Comparison of ENCODE assay signal across 8 mouse cellular contexts in the genomic region with DNA sequence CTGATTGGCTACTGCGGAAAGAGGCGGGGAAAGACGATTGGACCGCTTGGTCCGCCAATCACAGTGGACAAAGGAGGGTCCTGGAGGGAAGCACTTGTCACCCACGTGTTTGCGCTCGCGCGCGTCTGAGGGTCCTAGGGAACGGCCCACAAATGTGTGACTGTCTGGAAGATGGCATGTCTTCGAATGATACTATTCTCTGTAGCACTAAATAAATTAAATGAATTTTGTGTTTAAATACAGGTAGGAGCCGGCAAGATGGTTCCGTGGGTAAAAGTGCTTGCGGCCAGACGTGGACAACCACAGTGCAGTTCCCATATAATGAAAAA. TPM values are rescaled to one million over a fixed set of nuclear protein-coding genes. Genes with fewer than 3 reads are reported as not detected.
A peak's percentile ranks its signal among the peaks of the same experiment; 100 is the strongest.
DNase-seq lines count a peak whose midpoint lies in the region; ATAC-seq and TF ChIP-seq lines count a peak whose summit lies in the region.

No protein-coding gene starts in this region.

- H3K36me3 ChIP-seq in liver, adult 2 months (ENCODE audit: control insufficient read depth, insufficient read depth, low read length) = no peaks in the 10 kb centered on the region
- no peaks in the 10 kb centered on the region for H3K36me3 ChIP-seq in embryonic facial prominence, embryonic 14.5 days (ENCODE audit: control insufficient read depth, insufficient read depth, low read length)
- H3K36me3 ChIP-seq in intestine, postnatal 0 days (ENCODE audit: control insufficient read depth, insufficient read depth) = no peaks in the 10 kb centered on the region
- no peaks in the 10 kb centered on the region for H3K36me3 ChIP-seq in neural tube, embryonic 14.5 days (ENCODE audit: control insufficient read depth, insufficient read depth, low read length)

- H3K27ac ChIP-seq in liver, adult 2 months (replicated peaks; ENCODE audit: insufficient read depth, low read depth, low read length) = no peak overlapping the region
- H3K27ac ChIP-seq in embryonic facial prominence, embryonic 14.5 days (replicated peaks; ENCODE audit: low read depth, low read length) = no peak overlapping the region
- H3K27ac ChIP-seq in intestine, postnatal 0 days (ENCODE audit: low read depth, low read length) = no peak overlapping the region
- H3K27ac ChIP-seq in neural tube, embryonic 14.5 days (ENCODE audit: low read depth, low read length) = no peak overlapping the region

- no peaks in the 10 kb centered on the region for H3K9me3 ChIP-seq in embryonic facial prominence, embryonic 14.5 days (ENCODE audit: control insufficient read depth, low read length)
- H3K9me3 ChIP-seq in intestine, postnatal 0 days (ENCODE audit: control insufficient read depth) = no peaks in the 10 kb centered on the region
- H3K9me3 ChIP-seq in neural tube, embryonic 14.5 days (ENCODE audit: control insufficient read depth, low read length) = no peaks in the 10 kb centered on the region

- no peak for TF ChIP-seq POLR2A in liver, adult 2 months (IDR thresholded peaks at IDR 0.05; ENCODE audit: extremely low read depth, insufficient read depth, low read length)

- no peak overlapping the region for H3K9ac ChIP-seq in liver, adult 2 months (ENCODE audit: low read depth, low read length)
- H3K9ac ChIP-seq in embryonic facial prominence, embryonic 14.5 days (ENCODE audit: low read depth, low read length) = no peak overlapping the region
- H3K9ac ChIP-seq in intestine, postnatal 0 days (ENCODE audit: low read depth, low read length) = no peak overlapping the region
- H3K9ac ChIP-seq in neural tube, embryonic 14.5 days (replicated peaks; ENCODE audit: low read depth, low read length) = no peak overlapping the region

- no peak for TF ChIP-seq CTCF in liver, adult 2 months (IDR thresholded peaks at IDR 0.05; ENCODE audit: low read depth, low read length)
- no peak for TF ChIP-seq CTCF in intestine, postnatal 0 days (IDR thresholded peaks at IDR 0.05; ENCODE audit: low read depth)

- WGBS in liver, adult 2 months = 5% methylated on average over 17 of the region's 17 CpGs
- WGBS in embryonic facial prominence, embryonic 14.5 days = 2% methylated on average over 17 of the region's 17 CpGs
- WGBS in intestine, postnatal 0 days = 5% methylated on average over 17 of the region's 17 CpGs
- WGBS in neural tube, embryonic 14.5 days = 5% methylated on average over 17 of the region's 17 CpGs

- peak overlapping the region; percentile 39 for H3K4me3 ChIP-seq in liver, adult 2 months (ENCODE audit: insufficient read depth, low read depth, low read length)
- H3K4me3 ChIP-seq in embryonic facial prominence, embryonic 14.5 days (ENCODE audit: low read depth, low read length) = peak overlapping the region; percentile 84
- peak overlapping the region; percentile 24; the same call in 1 of the 2 replicates for H3K4me3 ChIP-seq in intestine, postnatal 0 days (ENCODE audit: low read depth, low read length)
- peak overlapping the region; percentile 69 for H3K4me3 ChIP-seq in neural tube, embryonic 14.5 days (ENCODE audit: low read depth, low read length)

- H3K4me1 ChIP-seq in liver, adult 2 months (ENCODE audit: control insufficient read depth, insufficient read depth, low read length) = peaks cover 4% of the 10 kb centered on the region
- peaks cover 16% of the 10 kb centered on the region for H3K4me1 ChIP-seq in embryonic facial prominence, embryonic 14.5 days (ENCODE audit: control insufficient read depth, insufficient read depth, low read length)
- H3K4me1 ChIP-seq in intestine, postnatal 0 days (replicated peaks; ENCODE audit: control insufficient read depth, insufficient read depth, low read length) = no peaks in the 10 kb centered on the region; the same call in 1 of the 2 replicates
- H3K4me1 ChIP-seq in neural tube, embryonic 14.5 days (ENCODE audit: control insufficient read depth, insufficient read depth, low read length) = peaks cover 2% of the 10 kb centered on the region; the same call in 1 of the 2 replicates

- peak overlapping the region; percentile 93 for H3K4me2 ChIP-seq in embryonic facial prominence, embryonic 14.5 days (ENCODE audit: low read depth, low read length)
- H3K4me2 ChIP-seq in intestine, postnatal 0 days (replicated peaks; ENCODE audit: low read depth) = peak overlapping the region; percentile 88
- H3K4me2 ChIP-seq in neural tube, embryonic 14.5 days (ENCODE audit: low read depth, low read length) = peak overlapping the region; percentile 55

- ATAC-seq in embryonic facial prominence, embryonic 14.5 days (ENCODE audit: low read depth) = no peak
- ATAC-seq in intestine, postnatal 0 days = no peak
- ATAC-seq in neural tube, embryonic 14.5 days (ENCODE audit: low read depth) = no peak

- DNase-seq in liver, adult 2 months (ENCODE audit: extremely low read depth, low read depth, low spot score) = no peak
- no peak for DNase-seq in liver
- no peak for DNase-seq in embryonic facial prominence, embryonic 14.5 days (ENCODE audit: low spot score)
- DNase-seq in gastrocnemius, postnatal 10 days = no peak
- DNase-seq in embryo, embryonic 10.5 days (ENCODE audit: low spot score) = no peak
- no peak for DNase-seq in frontal cortex, postnatal 25 days (ENCODE audit: low spot score in 2 of 2)

- H3K79me2 ChIP-seq in liver, adult 2 months (ENCODE audit: control insufficient read depth, insufficient read depth, low read length) = 0 out of 2 replicates have a peak, but pooled peaks cover 2% of the 10 kb centered on the region

- H3K27me3 ChIP-seq in liver, adult 2 months (ENCODE audit: control insufficient read depth, insufficient read depth, low read length) = no peaks in the 10 kb centered on the region
- no peaks in the 10 kb centered on the region for H3K27me3 ChIP-seq in embryonic facial prominence, embryonic 14.5 days (replicated peaks; ENCODE audit: control insufficient read depth, insufficient read depth, low read length)
- H3K27me3 ChIP-seq in intestine, postnatal 0 days (replicated peaks; ENCODE audit: control insufficient read depth, insufficient read depth, low read length) = no peaks in the 10 kb centered on the region
- no peaks in the 10 kb centered on the region for H3K27me3 ChIP-seq in neural tube, embryonic 14.5 days (ENCODE audit: control insufficient read depth, insufficient read depth, low read length)

RNA-seq across cellular contexts. Expression of a gene that starts 1.4 kb away (rescaled TPM):
- total RNA-seq in liver, adult 2 months (2014; rRNA removed) = 1.7 and 2.0 TPM in 2 replicates
- polyA plus RNA-seq in liver, adult 2 months (2012; rRNA removed) = 0.24 and 0.29 TPM in 2 replicates
- polyA plus RNA-seq in embryonic facial prominence, embryonic 14.5 days (2014; fragmentation: Nextera tagmentation; extraction: Ambion mirVana) = 4.8 and 5.2 TPM in 2 replicates
- 1.2 TPM in 2 replicates for polyA plus RNA-seq in intestine, postnatal 0 days (2015; fragmentation: Nextera tagmentation; extraction: Ambion mirVana)
- 7.2 and 7.9 TPM in 2 replicates for polyA plus RNA-seq in neural tube, embryonic 14.5 days (2014; fragmentation: Nextera tagmentation; extraction: Ambion mirVana)
- 10 to 100 TPM; 10.4 to 11.5 TPM for total RNA-seq in gastrocnemius, postnatal 10 days (2021)

RNA-seq across cellular contexts. Expression of a gene that starts 53.4 kb away (rescaled TPM):
- 28.9 and 36.8 TPM in 2 replicates for total RNA-seq in liver, adult 2 months (2014; rRNA removed)
- 35.2 and 38.5 TPM in 2 replicates for polyA plus RNA-seq in liver, adult 2 months (2012; rRNA removed)
- polyA plus RNA-seq in embryonic facial prominence, embryonic 14.5 days (2014; fragmentation: Nextera tagmentation; extraction: Ambion mirVana) = 4.4 and 4.9 TPM in 2 replicates
- polyA plus RNA-seq in intestine, postnatal 0 days (2015; fragmentation: Nextera tagmentation; extraction: Ambion mirVana) = 2.3 and 2.6 TPM in 2 replicates
- polyA plus RNA-seq in neural tube, embryonic 14.5 days (2014; fragmentation: Nextera tagmentation; extraction: Ambion mirVana) = 1.9 and 4.0 TPM in 2 replicates
- 1 to 10 TPM; 3.9 to 5.0 TPM for total RNA-seq in gastrocnemius, postnatal 10 days (2021)

Comparison
In these comparisons a context has a peak if more than half of its experiments do, and no peak if none do; other contexts are left out.
1. H3K4me3 ChIP-seq: peak in every context shown above with its lines; median percentile 84 in embryonic facial prominence, embryonic 14.5 days; 69 in neural tube, embryonic 14.5 days; 39 in liver, adult 2 months; 24 in intestine, postnatal 0 days.